Mouse (Mus musculus) left cerebral cortex, postnatal 25 days (tissue): ENCODE results near the gene Olfr1356. TPM values are rescaled to one million over a fixed set of nuclear protein-coding genes. Genes with fewer than 3 reads are reported as not detected.
"Not testable (repeated sequence)": the region's sequence is repeated elsewhere in the genome, so short reads cannot be mapped to it uniquely, and the experiment has no call there.

Experiments used
- DNase-seq, 2 experiments: peaks; one replicate each; pipeline ENCODE4 v3.0.0; 2022; ENCODE audit warnings: low spot score in 2 of 2, mixed read lengths in 1 of 2
- intact Hi-C: fragments of 180-260 bp; cut with DNase I; formaldehyde crosslinking; loops from one replicate; pipeline ENCODE4 v1.15.1; 2025
- total RNA-seq, 2 experiments: library from RNA; stranded (reverse); gene quantifications; 2 replicates each; pipeline ENCODE4 v1.2.3; 2021

The Olfr1356 gene
- not detected for total RNA-seq

DNA sequence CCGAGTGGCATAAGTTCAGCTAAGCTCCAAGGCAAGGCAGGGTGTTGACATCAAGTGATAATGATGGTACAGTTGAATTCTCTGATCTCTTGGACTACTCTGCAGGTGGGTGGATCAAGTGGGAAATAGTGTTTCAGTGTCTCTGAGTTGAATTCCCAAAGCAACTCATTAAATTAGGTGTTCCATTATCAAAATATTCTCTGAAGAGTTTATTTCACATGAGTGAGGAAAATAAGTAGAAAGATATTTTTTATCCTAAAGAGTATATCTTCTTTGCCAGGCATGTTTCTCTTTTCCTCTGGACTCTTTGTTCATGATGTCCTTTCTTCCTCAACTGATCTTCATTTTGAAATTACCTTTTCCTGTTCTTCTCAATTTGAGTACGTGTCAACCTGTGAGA lies at the start of gene Olfr1356:
Olfr1356 (minus strand) TSS at position 101 of the 400 bp plus-strand sequence.
- intact Hi-C loops: no loop called here
- no peak for DNase-seq

DNA sequence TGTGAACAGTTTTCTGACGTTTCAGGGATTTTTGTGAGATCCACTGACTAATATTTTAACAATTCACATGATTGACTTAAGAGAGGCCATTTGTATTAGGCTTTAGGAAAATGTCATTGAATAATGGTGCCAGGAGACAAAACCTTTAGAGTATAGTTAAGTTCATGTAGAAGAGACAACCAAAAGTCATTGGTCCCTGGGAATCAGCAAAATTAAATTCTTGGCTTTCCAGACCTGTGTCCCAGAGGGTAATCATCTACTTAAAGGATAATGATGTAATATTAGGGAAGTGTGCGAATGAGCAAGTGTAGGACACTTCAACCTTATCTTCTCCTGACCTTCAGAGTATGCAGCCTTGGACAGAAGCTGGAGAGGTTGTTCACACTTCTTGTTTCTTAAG lies 23.3 kb upstream of the Olfr1356 start, which contains the start of gene Olfr1355:
Olfr1355 (plus strand) TSS at position 301 of the 400 bp plus-strand sequence.
- intact Hi-C loops: no loop called here
- no peak for DNase-seq

DNA sequence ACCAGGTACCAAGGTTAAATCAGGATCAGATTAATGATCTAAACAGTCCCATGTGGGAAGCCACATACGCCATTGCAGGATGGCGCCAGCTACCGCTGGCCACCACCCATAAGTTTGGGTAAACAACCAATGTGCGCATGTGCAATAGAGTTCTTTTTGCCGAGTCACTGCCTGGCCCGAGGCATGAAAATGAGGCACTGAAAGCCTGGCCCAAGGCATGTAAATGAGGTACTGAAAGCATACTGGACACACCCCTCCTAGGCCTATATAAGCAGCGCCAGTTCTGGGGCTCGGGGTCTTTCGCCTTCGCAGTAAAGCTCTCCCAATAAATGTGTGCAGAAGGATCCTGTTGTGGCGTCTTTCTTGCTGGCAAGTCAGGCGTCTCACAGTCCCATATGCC lies 11.5 kb downstream of the Olfr1356 start:
- DNase-seq, intact Hi-C loops: not testable (repeated sequence)

DNA sequence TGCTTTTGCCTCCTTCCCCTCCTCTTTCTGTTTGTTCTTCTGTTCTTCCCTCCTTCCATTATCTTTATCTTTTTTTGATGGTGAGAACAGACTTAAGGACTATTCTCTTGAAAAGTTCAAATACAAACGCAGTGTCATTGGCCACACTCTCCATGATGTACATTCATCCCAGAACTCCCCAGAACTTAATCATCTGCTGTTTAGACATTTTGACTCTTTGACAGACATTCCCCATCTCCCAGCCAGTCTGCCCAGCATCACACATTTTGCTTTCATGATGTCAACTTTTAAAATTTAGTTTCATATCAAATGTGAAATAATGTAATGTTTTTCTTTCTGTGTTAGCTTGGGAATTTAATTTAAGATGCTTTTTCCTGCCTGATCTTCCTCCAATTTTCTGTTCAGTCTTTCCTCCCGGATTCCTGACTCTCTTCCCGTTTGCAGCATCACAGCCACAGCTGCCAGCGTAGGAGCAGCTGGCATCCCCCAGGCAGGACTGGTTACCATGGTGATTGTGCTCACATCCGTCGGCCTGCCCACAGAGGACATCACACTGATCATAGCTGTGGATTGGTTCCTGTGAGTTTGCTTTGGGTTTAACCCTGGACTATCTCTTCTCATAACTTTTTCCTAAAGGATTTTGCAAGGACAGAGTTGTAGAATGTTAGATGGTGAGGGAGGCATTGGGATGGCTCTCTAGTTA lies 39.5 kb downstream of the Olfr1356 start:
- intact Hi-C loops: no loop called here

DNA sequence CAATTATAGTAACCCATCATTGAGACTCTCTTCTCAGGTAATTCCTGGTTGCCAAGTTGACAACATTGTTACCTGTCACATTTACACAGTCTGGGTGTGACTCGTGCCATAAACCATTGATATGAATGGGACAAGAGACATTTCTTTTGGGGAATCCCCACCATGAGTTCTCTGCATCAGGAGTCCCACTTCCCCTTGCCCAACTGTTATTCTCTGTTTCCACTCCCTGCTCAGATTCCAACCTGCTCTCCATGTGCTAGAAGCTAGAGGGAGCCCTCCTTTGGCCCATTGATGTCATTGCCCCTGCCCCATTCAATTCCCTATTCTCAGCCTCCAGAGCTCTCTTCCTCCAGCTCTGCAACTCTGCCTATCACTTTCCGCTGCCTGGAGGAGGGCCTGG lies 50.5 kb downstream of the Olfr1356 start:
- DNase-seq: no peak
- intact Hi-C loops: no loop called here

More for the DNA sequence above, 39.5 kb downstream of the Olfr1356 start:
- DNase-seq: peak; percentile 75 to 92

Other genes starting within 250 kb of the Olfr1356 start
- gene Olfr1357, start 234.1 kb downstream of the Olfr1356 start, total RNA-seq: not detected
- gene Casp14, start 133.9 kb downstream of the Olfr1356 start, total RNA-seq: not detected
- gene Ccdc105, start 99.1 kb downstream of the Olfr1356 start, total RNA-seq: under 1 TPM; 0.41 to 0.57 TPM
- gene Slc1a6, start 71.7 kb downstream of the Olfr1356 start, total RNA-seq: 10 to 100 TPM; 10.8 to 12.5 TPM
- not detected for gene Olfr1355, start 23.4 kb upstream of the Olfr1356 start, total RNA-seq
- not detected for gene Olfr1354, start 61.0 kb upstream of the Olfr1356 start, total RNA-seq
- gene Olfr8, start 98.5 kb upstream of the Olfr1356 start, total RNA-seq: not detected
- not detected for gene Olfr1353, start 111.1 kb upstream of the Olfr1356 start, total RNA-seq
- gene Olfr1352, start 128.9 kb upstream of the Olfr1356 start, total RNA-seq: not detected
- not detected for gene Olfr1351, start 160.3 kb upstream of the Olfr1356 start, total RNA-seq
- gene Olfr57, start 176.6 kb upstream of the Olfr1356 start, total RNA-seq: not detected
- 10 to 100 TPM; 21.1 to 23.7 TPM for gene 2610008E11Rik, start 245.4 kb upstream of the Olfr1356 start, total RNA-seq